ENCODE assay signal across 16 mouse cellular contexts in the genomic region with DNA sequence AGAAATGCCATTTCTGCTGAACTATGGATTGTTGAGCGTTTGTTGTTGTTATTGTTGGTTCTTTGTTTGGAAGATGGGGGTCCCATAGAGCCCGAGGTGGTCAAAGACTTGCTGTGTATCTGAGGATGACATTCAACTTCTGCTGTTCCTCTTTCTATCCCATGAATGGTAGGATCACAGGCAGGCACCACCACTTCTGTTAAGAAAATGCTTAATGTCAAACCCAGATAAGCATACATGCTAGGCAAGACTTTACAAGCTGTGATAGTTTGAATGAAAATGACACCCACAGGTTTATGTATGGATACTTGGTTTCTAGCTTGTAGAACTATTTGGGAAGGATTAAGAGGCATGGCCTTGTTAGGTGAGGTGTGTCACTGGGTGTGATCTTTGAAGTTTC.
"Had no signal": no experiment of that assay in that cellular context is flagged by ENCODE, and none has a peak within 500 bp of the region (broad histone marks: within the 10 kb centered on the region; RNA-seq: fewer than 3 reads in every experiment).

No protein-coding gene starts in this region.

- H3K4me1 ChIP-seq: neural tube, embryonic 13.5 days; stomach, embryonic 15.5 days had no signal

- H3K9me3 ChIP-seq: neural tube, embryonic 13.5 days; neural tube, embryonic 15.5 days; stomach, embryonic 15.5 days had no signal

- H3K27ac ChIP-seq: neural tube, embryonic 13.5 days; neural tube, embryonic 15.5 days; stomach, embryonic 15.5 days; stomach, postnatal 0 days had no signal

- H3K27me3 ChIP-seq: neural tube, embryonic 13.5 days; neural tube, embryonic 15.5 days; stomach, embryonic 15.5 days had no signal

- DNase-seq: retina, postnatal 1 day; right cerebral cortex, adult 18-20 months; right cerebral cortex, postnatal 14 days; right cerebral cortex, postnatal 25 days; right cerebral cortex, postnatal 4 days; spleen, adult 18-20 months; thymus, adult 18-20 months; thymus, adult 2 months; thymus, postnatal 14 days; thymus, postnatal 25 days; thymus, postnatal 36 days; thymus, postnatal 4 days had no signal

- H3K4me3 ChIP-seq: neural tube, embryonic 13.5 days; neural tube, embryonic 15.5 days; stomach, embryonic 15.5 days had no signal

- H3K4me2 ChIP-seq: neural tube, embryonic 13.5 days; neural tube, embryonic 15.5 days; stomach, embryonic 15.5 days had no signal

- H3K9ac ChIP-seq: neural tube, embryonic 13.5 days; neural tube, embryonic 15.5 days; stomach, embryonic 15.5 days had no signal

- H3K36me3 ChIP-seq: neural tube, embryonic 13.5 days; neural tube, embryonic 15.5 days; stomach, embryonic 15.5 days had no signal
